Mouse (Mus musculus) heart, postnatal 0 days (tissue): ENCODE measurements around the gene Syce3.

Source experiments
- CTCF ChIP-seq: IDR thresholded peaks from 2 replicates; pipeline ENCODE4 v1.5.1; 2016; ENCODE audit warnings: antibody characterized with exemption, control low read depth, low read depth
- EP300 ChIP-seq: IDR thresholded peaks from 2 replicates; pipeline ENCODE4 v1.6.1; 2016; ENCODE audit warnings: antibody characterized with exemption, low read depth

DNA sequence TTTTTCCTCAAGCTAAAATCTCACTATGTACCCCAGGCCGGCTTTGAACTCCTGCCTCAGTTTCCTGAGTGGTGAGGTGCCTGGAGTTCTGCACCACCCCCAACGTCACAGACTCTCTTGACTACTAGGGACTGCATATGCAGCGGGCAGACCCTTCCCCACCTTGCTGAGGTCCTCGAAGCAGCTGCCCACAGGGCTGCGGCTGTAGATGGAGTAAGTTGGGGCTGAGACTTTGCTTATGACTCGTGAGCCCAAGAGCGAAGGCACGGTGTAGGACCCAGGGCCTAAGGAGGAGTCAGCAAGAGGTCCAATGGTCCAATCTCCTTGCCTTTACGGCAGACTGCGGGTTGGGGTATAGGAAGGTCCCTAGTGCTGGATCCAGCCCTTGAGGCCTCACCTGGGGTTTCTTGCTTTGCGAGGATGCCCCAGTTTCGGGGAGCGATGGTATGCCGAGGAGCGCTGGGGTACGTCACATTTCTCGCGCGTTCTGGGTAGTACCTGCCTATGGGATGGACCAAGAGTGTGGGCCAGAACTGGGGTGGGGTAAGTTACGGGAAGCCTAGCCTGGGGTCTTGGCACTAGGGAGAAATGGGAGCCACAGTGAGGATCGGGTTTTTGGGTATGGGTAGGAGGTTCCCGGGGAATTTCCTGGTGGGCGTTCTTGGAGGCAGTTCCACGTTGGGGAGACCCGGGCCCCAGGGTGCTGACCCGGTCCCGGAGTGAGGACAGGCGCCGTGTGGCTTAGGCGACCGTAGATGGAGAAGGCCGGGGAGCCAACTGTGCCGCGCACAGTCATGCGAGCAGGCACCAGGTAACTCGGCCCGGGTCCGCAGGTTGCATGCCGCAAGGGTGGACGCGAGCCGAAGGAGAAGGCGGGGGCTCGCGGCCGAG, 32.1 kb downstream of the Syce3 start:
- TF ChIP-seq CTCF (no peak), EP300 (no peak)
